Mouse (Mus musculus): ENCODE data around the gene Hook2. TPM values are rescaled to one million over a fixed set of nuclear protein-coding genes. Genes with fewer than 3 reads are reported as not detected.

The Hook2 gene
- polyA plus RNA-seq, 1 experiment from 2014 or later: 5.0 TPM

DNA sequence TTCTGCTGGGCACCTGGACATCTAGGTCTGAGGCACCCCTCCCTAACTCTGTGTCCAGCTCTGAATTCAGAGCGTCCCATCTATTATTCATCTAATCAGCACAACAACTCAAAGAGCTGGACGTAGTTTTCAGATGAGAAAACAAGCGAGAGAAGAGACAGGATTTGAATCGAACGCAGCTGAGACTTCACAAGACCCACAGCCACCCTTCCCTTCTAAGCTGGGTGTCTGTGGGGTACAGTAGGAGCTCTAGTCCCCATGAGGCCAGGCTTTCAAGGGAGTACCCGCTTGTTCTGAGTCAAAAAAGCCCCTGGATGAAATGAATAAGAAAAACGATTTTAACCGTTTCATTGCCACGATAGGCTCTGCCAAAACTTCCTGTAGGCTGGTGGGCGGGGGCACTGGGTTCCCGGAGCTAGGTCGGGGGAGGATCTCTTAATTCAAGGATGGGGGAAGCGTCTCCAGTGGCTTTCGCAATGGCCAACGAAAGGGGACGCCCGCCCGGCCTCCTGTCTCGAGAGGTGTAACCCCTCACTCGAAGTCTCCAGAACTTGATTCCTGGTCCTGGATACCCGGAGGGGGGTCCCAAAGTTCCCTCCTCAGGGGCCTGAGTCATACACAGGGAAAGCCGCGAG is 5.2 kb upstream of the Hook2 start:
- H3K9me3 ChIP-seq (ENCODE audit: control insufficient read depth, low read length): no peaks in the 10 kb centered on the region
- WGBS: under 1% methylated on average over 23 of the region's 23 CpGs
- peak overlapping the region in 1 of 2 experiments; percentile 49; a peak in 2 of 4 replicates for H3K27ac ChIP-seq (replicated peaks in 1 of 2; ENCODE audit: control insufficient read depth in 1 of 2, insufficient read depth in 1 of 2, low read depth in 2 of 2, low read length in 2 of 2)
- peak overlapping the region; percentile 79 for H3K9ac ChIP-seq (ENCODE audit: low read length)
- H3K36me3 ChIP-seq (ENCODE audit: control insufficient read depth, insufficient read depth, low read length): no peaks in the 10 kb centered on the region
- 0 out of 2 replicates have a peak, but pooled peaks cover 3% of the 10 kb centered on the region for H3K27me3 ChIP-seq (ENCODE audit: control insufficient read depth, insufficient read depth, low read length)
- H3K4me1 ChIP-seq (ENCODE audit: control insufficient read depth in 2 of 2, insufficient read depth in 2 of 2, low read length in 2 of 2): peaks cover 25 to 44% of the 10 kb centered on the region in 2 experiments
- no peak for ATAC-seq (ENCODE audit: insufficient number of reproducible peaks, insufficient read depth, low FRiP score, low read depth)
- H3K4me3 ChIP-seq (ENCODE audit: control insufficient read depth in 1 of 2, insufficient read depth in 1 of 2, low read depth in 1 of 2, low read length in 2 of 2): peak overlapping the region; percentile 54 to 59
- peak overlapping the region; percentile 98 for H3K4me2 ChIP-seq (ENCODE audit: low read length)

DNA sequence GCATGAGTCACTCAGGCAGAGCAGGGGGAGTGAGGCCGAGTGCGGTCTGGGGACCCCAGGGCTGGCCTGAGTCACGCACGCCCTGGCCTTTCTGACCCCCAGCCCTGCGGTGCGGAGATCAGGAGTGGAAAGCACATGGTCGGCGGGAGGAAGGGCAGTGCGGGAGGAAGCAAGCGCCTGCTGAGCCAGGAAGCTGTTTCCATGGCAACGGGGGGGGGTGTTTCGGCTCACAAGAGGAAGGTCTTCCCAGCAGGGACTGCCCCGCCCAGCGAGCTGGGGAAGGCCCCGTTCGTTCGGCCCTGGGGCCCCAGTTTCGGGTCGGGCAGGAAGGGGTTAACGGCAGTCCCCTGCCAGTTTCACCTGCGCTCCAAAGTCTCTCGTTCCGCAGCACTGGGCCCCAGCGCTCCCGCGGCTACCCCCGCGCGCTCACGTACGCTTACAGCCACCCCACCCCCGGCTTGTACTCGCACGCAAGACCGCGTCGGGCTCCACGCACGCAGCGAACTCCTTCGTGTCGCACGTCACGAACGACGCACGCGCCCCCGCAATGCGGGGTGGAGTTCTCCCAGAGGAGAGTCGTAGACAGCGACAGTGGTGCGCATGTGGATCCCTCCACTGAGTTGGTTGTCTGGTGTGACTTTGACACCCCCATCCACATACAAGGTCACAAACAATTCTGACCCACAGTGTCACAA is 4.6 kb upstream of the Hook2 start:
- Histone ChIP-seq H3K27ac (replicated peaks in 1 of 2; ENCODE audit: control insufficient read depth in 1 of 2, insufficient read depth in 1 of 2, low read depth in 2 of 2, low read length in 2 of 2) (peak overlapping the region; percentile 18 to 49; a peak in 3 of 4 replicates), H3K9me3 (ENCODE audit: control insufficient read depth, low read length) (no peaks in the 10 kb centered on the region), H3K36me3 (ENCODE audit: control insufficient read depth, insufficient read depth, low read length) (no peaks in the 10 kb centered on the region), H3K4me3 (ENCODE audit: control insufficient read depth in 1 of 2, insufficient read depth in 1 of 2, low read depth in 1 of 2, low read length in 2 of 2) (peak overlapping the region; percentile 54 to 59), H3K4me2 (ENCODE audit: low read length) (peak overlapping the region; percentile 98), H3K4me1 (ENCODE audit: control insufficient read depth in 2 of 2, insufficient read depth in 2 of 2, low read length in 2 of 2) (peaks cover 24 to 40% of the 10 kb centered on the region in 2 experiments), H3K9ac (ENCODE audit: low read length) (peak overlapping the region; percentile 79), H3K27me3 (ENCODE audit: control insufficient read depth, insufficient read depth, low read length) (0 out of 2 replicates have a peak, but pooled peaks cover 3% of the 10 kb centered on the region)
- WGBS: under 1% methylated on average over 51 of the region's 53 CpGs
- peak; percentile 47 for ATAC-seq (ENCODE audit: insufficient number of reproducible peaks, insufficient read depth, low FRiP score, low read depth)

DNA sequence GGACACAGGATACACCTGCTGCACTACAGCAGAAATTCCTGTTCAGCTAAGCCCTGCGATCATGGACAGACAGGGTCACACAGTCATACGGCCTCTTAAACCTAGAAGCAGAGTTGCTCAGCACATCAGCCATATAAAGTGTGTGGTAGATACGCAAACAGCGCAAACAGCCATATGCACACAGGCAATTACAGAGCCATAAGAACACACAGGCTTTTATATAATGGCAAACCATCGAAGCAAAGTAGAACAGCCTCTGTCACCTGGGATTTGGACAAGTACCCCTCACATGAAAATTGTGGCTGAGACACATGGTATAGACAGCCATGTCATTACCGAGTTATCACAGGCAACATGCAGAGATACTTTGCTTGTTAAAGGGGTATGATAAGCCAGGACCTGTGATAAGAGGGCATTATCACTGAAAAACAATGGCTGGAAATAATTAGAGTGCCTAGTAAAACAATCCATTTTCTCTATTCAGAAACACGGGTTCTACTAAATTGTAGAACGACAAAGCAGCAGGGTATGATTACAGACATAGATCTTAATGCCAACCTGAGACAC is 3.9 kb upstream of the Hook2 start:
- 0 out of 2 replicates have a peak, but pooled peaks cover 3% of the 10 kb centered on the region for H3K27me3 ChIP-seq (ENCODE audit: control insufficient read depth, insufficient read depth, low read length)
- ATAC-seq (ENCODE audit: insufficient number of reproducible peaks, insufficient read depth, low FRiP score, low read depth): no peak
- peak overlapping the region; percentile 79 for H3K9ac ChIP-seq (ENCODE audit: low read length)
- H3K36me3 ChIP-seq (ENCODE audit: control insufficient read depth, insufficient read depth, low read length): no peaks in the 10 kb centered on the region
- no peaks in the 10 kb centered on the region for H3K9me3 ChIP-seq (ENCODE audit: control insufficient read depth, low read length)
- H3K4me1 ChIP-seq (ENCODE audit: control insufficient read depth in 2 of 2, insufficient read depth in 2 of 2, low read length in 2 of 2): peaks cover 21 to 35% of the 10 kb centered on the region in 2 experiments; a peak in 3 of 4 replicates
- peak overlapping the region; percentile 54 to 59 for H3K4me3 ChIP-seq (ENCODE audit: control insufficient read depth in 1 of 2, insufficient read depth in 1 of 2, low read depth in 1 of 2, low read length in 2 of 2)
- peak overlapping the region; percentile 18 to 49; a peak in 2 of 4 replicates for H3K27ac ChIP-seq (replicated peaks in 1 of 2; ENCODE audit: control insufficient read depth in 1 of 2, insufficient read depth in 1 of 2, low read depth in 2 of 2, low read length in 2 of 2)
- peak overlapping the region; percentile 98 for H3K4me2 ChIP-seq (ENCODE audit: low read length)
- WGBS: 29% methylated on average over 8 of the region's 8 CpGs

DNA sequence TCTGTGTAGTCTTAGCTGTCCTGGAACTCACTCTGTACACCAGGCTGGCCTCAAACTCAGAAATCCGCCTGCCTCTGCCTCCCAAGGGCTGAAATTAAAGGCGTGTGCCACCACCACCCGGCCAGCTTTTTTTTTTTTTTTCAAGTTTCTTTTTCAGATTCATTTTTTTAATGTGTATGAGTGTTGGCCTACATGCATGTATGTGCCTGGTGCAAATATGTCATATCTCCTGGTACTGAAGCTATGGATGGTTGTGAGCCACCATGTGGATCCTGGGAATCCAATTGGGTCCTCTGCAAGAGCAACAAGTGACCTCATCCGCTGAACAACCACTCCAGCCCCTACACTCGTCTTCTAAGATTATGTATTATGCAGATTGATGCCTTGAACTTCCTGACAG is 3.0 kb upstream of the Hook2 start:
- no peak overlapping the region for H3K27ac ChIP-seq (replicated peaks in 1 of 2; ENCODE audit: control insufficient read depth in 1 of 2, insufficient read depth in 1 of 2, low read depth in 2 of 2, low read length in 2 of 2)
- no peak overlapping the region for H3K4me2 ChIP-seq (ENCODE audit: low read length)
- 0 out of 2 replicates have a peak, but pooled peaks cover 3% of the 10 kb centered on the region for H3K27me3 ChIP-seq (ENCODE audit: control insufficient read depth, insufficient read depth, low read length)
- no peaks in the 10 kb centered on the region for H3K9me3 ChIP-seq (ENCODE audit: control insufficient read depth, low read length)
- H3K9ac ChIP-seq (ENCODE audit: low read length): no peak overlapping the region
- H3K36me3 ChIP-seq (ENCODE audit: control insufficient read depth, insufficient read depth, low read length): no peaks in the 10 kb centered on the region
- 80% methylated on average over 5 of the region's 5 CpGs for whole genome bisulfite sequencing
- no peak overlapping the region for H3K4me3 ChIP-seq (ENCODE audit: control insufficient read depth in 1 of 2, insufficient read depth in 1 of 2, low read depth in 1 of 2, low read length in 2 of 2)
- ATAC-seq (ENCODE audit: insufficient number of reproducible peaks, insufficient read depth, low FRiP score, low read depth): no peak
- H3K4me1 ChIP-seq (ENCODE audit: control insufficient read depth in 2 of 2, insufficient read depth in 2 of 2, low read length in 2 of 2): peaks cover 17 to 30% of the 10 kb centered on the region in 2 experiments; a peak in 3 of 4 replicates

DNA sequence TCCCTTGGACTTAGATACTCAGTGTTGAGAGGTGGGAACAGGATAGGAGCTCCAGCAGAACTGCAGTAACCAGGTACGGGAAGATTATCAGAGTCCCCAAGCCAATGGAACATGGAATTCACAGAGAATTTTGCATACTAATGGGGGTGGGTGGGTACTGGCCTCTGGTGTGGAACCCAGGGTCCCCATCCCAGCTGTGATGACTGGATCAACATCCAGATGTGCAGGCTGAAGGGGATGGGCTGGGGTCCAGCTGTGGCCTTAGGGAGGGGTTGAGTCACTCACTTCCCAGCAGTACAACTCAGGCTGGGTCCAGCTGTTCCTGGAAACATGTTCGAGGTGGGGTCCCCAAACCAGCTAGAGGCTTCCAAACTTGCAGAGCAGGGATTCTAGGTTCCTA is 2.5 kb upstream of the Hook2 start:
- Histone ChIP-seq H3K9ac (ENCODE audit: low read length) (no peak overlapping the region), H3K36me3 (ENCODE audit: control insufficient read depth, insufficient read depth, low read length) (no peaks in the 10 kb centered on the region), H3K4me3 (ENCODE audit: control insufficient read depth in 1 of 2, insufficient read depth in 1 of 2, low read depth in 1 of 2, low read length in 2 of 2) (no peak overlapping the region), H3K9me3 (ENCODE audit: control insufficient read depth, low read length) (no peaks in the 10 kb centered on the region), H3K27me3 (ENCODE audit: control insufficient read depth, insufficient read depth, low read length) (0 out of 2 replicates have a peak, but pooled peaks cover 3% of the 10 kb centered on the region), H3K27ac (replicated peaks in 1 of 2; ENCODE audit: control insufficient read depth in 1 of 2, insufficient read depth in 1 of 2, low read depth in 2 of 2, low read length in 2 of 2) (no peak overlapping the region), H3K4me2 (ENCODE audit: low read length) (no peak overlapping the region), H3K4me1 (ENCODE audit: control insufficient read depth in 2 of 2, insufficient read depth in 2 of 2, low read length in 2 of 2) (peaks cover 16 to 30% of the 10 kb centered on the region in 2 experiments; a peak in 3 of 4 replicates)
- WGBS: 56% methylated on average over 2 of the region's 2 CpGs
- no peak for ATAC-seq (ENCODE audit: insufficient number of reproducible peaks, insufficient read depth, low FRiP score, low read depth)

DNA sequence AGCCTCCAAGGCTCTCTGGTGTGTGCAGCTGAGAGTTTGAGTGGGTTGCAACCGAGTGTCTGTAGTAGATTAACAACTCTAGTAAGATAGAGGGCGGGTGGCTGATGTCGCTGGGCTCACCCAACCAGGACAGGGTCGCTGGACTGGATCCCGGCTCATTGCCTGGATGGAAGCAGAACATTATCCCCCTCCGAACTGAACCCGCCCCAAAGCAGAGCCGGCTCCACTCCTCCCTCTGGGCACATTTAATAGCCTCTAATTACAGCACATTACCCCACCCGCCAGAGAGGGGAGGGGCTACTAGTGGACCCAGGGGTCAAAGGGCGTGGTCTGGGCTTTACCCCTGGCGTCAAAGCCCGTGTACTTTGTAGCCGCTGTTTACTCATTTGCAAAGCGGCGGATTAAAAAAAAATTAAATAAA is 1.1 kb upstream of the Hook2 start:
- Histone ChIP-seq H3K27me3 (ENCODE audit: control insufficient read depth, insufficient read depth, low read length) (peaks cover 6% of the 10 kb centered on the region; the same call in 1 of the 2 replicates), H3K4me2 (ENCODE audit: low read length) (peak overlapping the region; percentile 91), H3K9ac (ENCODE audit: low read length) (no peak overlapping the region; the same call in 1 of the 2 replicates), H3K27ac (replicated peaks in 1 of 2; ENCODE audit: control insufficient read depth in 1 of 2, insufficient read depth in 1 of 2, low read depth in 2 of 2, low read length in 2 of 2) (no peak overlapping the region), H3K36me3 (ENCODE audit: control insufficient read depth, insufficient read depth, low read length) (no peaks in the 10 kb centered on the region), H3K4me3 (ENCODE audit: control insufficient read depth in 1 of 2, insufficient read depth in 1 of 2, low read depth in 1 of 2, low read length in 2 of 2) (0 out of 4 replicates have a peak overlapping the region, but pooled peaks of 1 of the 2 experiments have one; percentile 55), H3K9me3 (ENCODE audit: control insufficient read depth, low read length) (no peaks in the 10 kb centered on the region), H3K4me1 (ENCODE audit: control insufficient read depth in 2 of 2, insufficient read depth in 2 of 2, low read length in 2 of 2) (peaks cover 16 to 30% of the 10 kb centered on the region in 2 experiments; a peak in 3 of 4 replicates)
- ATAC-seq (ENCODE audit: insufficient number of reproducible peaks, insufficient read depth, low FRiP score, low read depth): no peak
- WGBS: 18% methylated on average over 15 of the region's 15 CpGs

DNA sequence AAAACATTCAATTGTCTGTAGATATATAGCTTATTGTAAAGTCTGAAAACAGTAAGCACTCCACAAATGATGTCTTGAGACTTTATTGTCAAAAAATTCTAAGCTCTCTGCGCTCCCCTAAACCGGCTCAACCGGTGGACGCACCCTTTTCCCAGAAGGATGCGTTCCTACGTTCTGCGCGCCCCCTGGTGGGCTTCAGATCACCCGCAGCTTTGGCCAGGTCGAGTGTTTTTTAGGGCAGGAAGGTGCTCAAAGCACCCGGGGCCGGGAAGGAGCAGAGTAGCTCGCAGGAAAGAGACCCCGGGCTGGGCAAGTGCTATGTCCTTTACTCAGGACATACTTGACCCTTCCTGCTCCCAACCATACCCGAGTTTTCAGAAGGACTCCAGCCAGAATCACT is 593 bp upstream of the Hook2 start:
- Histone ChIP-seq H3K4me1 (ENCODE audit: control insufficient read depth in 2 of 2, insufficient read depth in 2 of 2, low read length in 2 of 2) (peaks cover 14 to 26% of the 10 kb centered on the region in 2 experiments; a peak in 3 of 4 replicates), H3K27me3 (ENCODE audit: control insufficient read depth, insufficient read depth, low read length) (peaks cover 9% of the 10 kb centered on the region), H3K9ac (ENCODE audit: low read length) (peak overlapping the region; percentile 81), H3K27ac (replicated peaks in 1 of 2; ENCODE audit: control insufficient read depth in 1 of 2, insufficient read depth in 1 of 2, low read depth in 2 of 2, low read length in 2 of 2) (peak overlapping the region; percentile 54 to 65), H3K9me3 (ENCODE audit: control insufficient read depth, low read length) (no peaks in the 10 kb centered on the region), H3K4me2 (ENCODE audit: low read length) (peak overlapping the region; percentile 91), H3K4me3 (ENCODE audit: control insufficient read depth in 1 of 2, insufficient read depth in 1 of 2, low read depth in 1 of 2, low read length in 2 of 2) (peak overlapping the region; percentile 54 to 55), H3K36me3 (ENCODE audit: control insufficient read depth, insufficient read depth, low read length) (no peaks in the 10 kb centered on the region)
- ATAC-seq (ENCODE audit: insufficient number of reproducible peaks, insufficient read depth, low FRiP score, low read depth): peak; percentile 55
- under 1% methylated on average over 15 of the region's 15 CpGs for WGBS

Measured in heart, embryonic 14.5 days (tissue).